Mouse (Mus musculus) gonadal fat pad, adult 2 months (tissue): Measurements from ENCODE around the gene Ptprc. TPM values are rescaled to one million over a fixed set of nuclear protein-coding genes. Genes with fewer than 3 reads are reported as not detected.

ENCODE experiments used
- DNase-seq: peaks from one replicate; pipeline ENCODE4 v3.0.0-alpha.2; 2012; ENCODE audit warnings: low read depth
- polyA plus RNA-seq: library from polyadenylated mRNA; depleted of rRNA; stranded (reverse); fragments of >200 nt; gene quantifications from 2 replicates; pipeline ENCODE4 v1.2.3, GENCODE M21; 2012; rRNA removed

Ptprc gene
- 7.7 and 8.1 TPM in 2 replicates for polyA plus RNA-seq

GRCm38 (mm10) chr1:138175494-138175893, at the start of gene Ptprc:
Ptprc (minus strand) TSS chr1:138175708.
- no peak for DNase-seq

GRCm38 (mm10) chr1:138214736-138215458, 39.4 kb upstream of the Ptprc start:
- DNase-seq: no peak

GRCm38 (mm10) chr1:138210387-138211024, 35.0 kb upstream of the Ptprc start:
- no peak for DNase-seq

- DNase-seq: no peak
Observed at GRCm38 (mm10) chr1:138209751-138210150, 34.2 kb upstream of the Ptprc start.

GRCm38 (mm10) chr1:138206041-138206440, 30.5 kb upstream of the Ptprc start:
- no peak for DNase-seq

GRCm38 (mm10) chr1:138191689-138192508, 16.4 kb upstream of the Ptprc start:
- DNase-seq: no peak

- DNase-seq: no peak
Observed at GRCm38 (mm10) chr1:138188131-138188530, 12.6 kb upstream of the Ptprc start.

GRCm38 (mm10) chr1:138185904-138186303, 10.4 kb upstream of the Ptprc start:
- no peak for DNase-seq

GRCm38 (mm10) chr1:138180081-138180480, 4.6 kb upstream of the Ptprc start:
- no peak for DNase-seq

GRCm38 (mm10) chr1:138174705-138175492, 609 bp downstream of the Ptprc start:
- no peak for DNase-seq

GRCm38 (mm10) chr1:138174143-138174542, 1.4 kb downstream of the Ptprc start:
- no peak for DNase-seq

GRCm38 (mm10) chr1:138173669-138174068, 1.8 kb downstream of the Ptprc start:
- DNase-seq: no peak

GRCm38 (mm10) chr1:138172547-138172946, 3.0 kb downstream of the Ptprc start:
- no peak for DNase-seq

GRCm38 (mm10) chr1:138172096-138172495, 3.4 kb downstream of the Ptprc start:
- no peak for DNase-seq

- no peak for DNase-seq
Observed at GRCm38 (mm10) chr1:138166233-138166771, 9.2 kb downstream of the Ptprc start.

- DNase-seq: no peak
Observed at GRCm38 (mm10) chr1:138162638-138163037, 12.9 kb downstream of the Ptprc start.

GRCm38 (mm10) chr1:138158921-138159320, 16.6 kb downstream of the Ptprc start:
- DNase-seq: no peak

- no peak for DNase-seq
Observed at GRCm38 (mm10) chr1:138158236-138158635, 17.3 kb downstream of the Ptprc start.

- DNase-seq: no peak
Observed at GRCm38 (mm10) chr1:138157709-138158108, 17.8 kb downstream of the Ptprc start.

- no peak for DNase-seq
Observed at GRCm38 (mm10) chr1:138157008-138157407, 18.5 kb downstream of the Ptprc start.

- no peak for DNase-seq
Observed at GRCm38 (mm10) chr1:138154185-138154785, 21.2 kb downstream of the Ptprc start.
